Mouse (Mus musculus) hindbrain, postnatal 0 days (tissue): Measurements from ENCODE around the gene Apaf1. TPM values are rescaled to one million over a fixed set of nuclear protein-coding genes. Genes with fewer than 3 reads are reported as not detected.

ENCODE experiments used
- ATAC-seq: fragments of 200-750 bp; cut with Nextera tagmentation; 2 replicates; pipeline ENCODE4 v1.8.0; 2017; ENCODE audit warnings: mild to moderate bottlenecking, moderate TSS enrichment, moderate library complexity
- DNase-seq: peaks from one replicate; pipeline ENCODE4 v3.0.0-alpha.2; 2015; ENCODE audit warnings: low spot score
- H3K27ac ChIP-seq: fragments of 300-500 bp; sonication (generic); 2 replicates; pipeline ENCODE4 v1.5.1; 2014; ENCODE audit warnings: mild to moderate bottlenecking
- H3K27me3 ChIP-seq: fragments of 300-500 bp; sonication (generic); 2 replicates; pipeline ENCODE4 v1.6.1; 2014; ENCODE audit warnings: low read length, mixed read lengths; ENCODE audit not compliant: insufficient read depth
- H3K36me3 ChIP-seq: fragments of 300-500 bp; sonication (generic); 2 replicates; pipeline ENCODE4 v1.6.1; 2014; ENCODE audit warnings: low read length, mixed read lengths; ENCODE audit not compliant: insufficient read depth
- H3K4me1 ChIP-seq: fragments of 300-500 bp; sonication (generic); 2 replicates; pipeline ENCODE4 v1.6.1; 2014; ENCODE audit warnings: antibody characterized with exemption, low read length, mixed read lengths; ENCODE audit not compliant: insufficient read depth
- H3K4me2 ChIP-seq: fragments of 300-500 bp; sonication (generic); 2 replicates; pipeline ENCODE4 v1.6.1; 2014; ENCODE audit warnings: low read depth, mild to moderate bottlenecking, low read length, moderate library complexity, mixed read lengths
- H3K4me3 ChIP-seq: fragments of 300-500 bp; sonication (generic); 2 replicates; pipeline ENCODE4 v1.5.1; 2014; ENCODE audit warnings: low read length
- H3K9ac ChIP-seq: fragments of 300-500 bp; sonication (generic); replicated peaks from 2 replicates; pipeline ENCODE4 v1.6.1; 2014; ENCODE audit warnings: mild to moderate bottlenecking, low read length, moderate library complexity, mixed read lengths
- H3K9me3 ChIP-seq: fragments of 300-500 bp; sonication (generic); 2 replicates; pipeline ENCODE4 v1.6.1; 2016; ENCODE audit warnings: low read length, mixed read lengths
- CTCF ChIP-seq: IDR thresholded peaks from 2 replicates; pipeline ENCODE4 v1.5.1; 2016; ENCODE audit warnings: antibody characterized with exemption, control low read depth, low read depth
- WGBS: fragments of 180-500 bp; shearing (Covaris S2); extraction: QIAGEN DNeasy Blood & Tissue Kit; methylation state at CpG from one replicate; pipeline ENCODE4 v1.1.7; 2014; 5-methylcytosine and 5-hydroxymethylcytosine counted together
- polyA plus RNA-seq: library from polyadenylated mRNA; unstranded; fragments of >200 nt; fragmentation: Nextera tagmentation; extraction: Ambion mirVana; gene quantifications from 2 replicates; pipeline ENCODE4 v1.2.1, GENCODE M21; 2015
- total RNA-seq: library from RNA; depleted of rRNA; stranded (reverse); fragments of >200 nt; gene quantifications from 2 replicates; pipeline ENCODE4 v1.2.3, GENCODE M21; 2014

The Apaf1 gene
- total and polyA plus RNA-seq, 2 experiments from 2014 or later = 13.8 to 38.9 TPM

GRCm38 (mm10) chr10:91083393-91083927 lies 890 bp upstream of the Apaf1 start:
- ATAC-seq = no peak; the same call in 1 of the 2 replicates
- Histone ChIP-seq H3K27me3 (no peaks in the 10 kb centered on the region), H3K9ac (peak overlapping the region; percentile 85), H3K4me3 (peak overlapping the region; percentile 95), H3K9me3 (no peaks in the 10 kb centered on the region), H3K27ac (peak overlapping the region; percentile 85), H3K36me3 (no peaks in the 10 kb centered on the region), H3K4me2 (peak overlapping the region; percentile 80), H3K4me1 (no peaks in the 10 kb centered on the region)
- 41% methylated on average over 12 of the region's 12 CpGs for WGBS
- TF ChIP-seq CTCF = no peak
- DNase-seq = peak; percentile 12

GRCm38 (mm10) chr10:91081959-91082507 lies 537 bp downstream of the Apaf1 start:
- no peaks in the 10 kb centered on the region for H3K4me1 ChIP-seq
- no peak for DNase-seq
- 1% methylated on average over 24 of the region's 27 CpGs for WGBS

DNA sequence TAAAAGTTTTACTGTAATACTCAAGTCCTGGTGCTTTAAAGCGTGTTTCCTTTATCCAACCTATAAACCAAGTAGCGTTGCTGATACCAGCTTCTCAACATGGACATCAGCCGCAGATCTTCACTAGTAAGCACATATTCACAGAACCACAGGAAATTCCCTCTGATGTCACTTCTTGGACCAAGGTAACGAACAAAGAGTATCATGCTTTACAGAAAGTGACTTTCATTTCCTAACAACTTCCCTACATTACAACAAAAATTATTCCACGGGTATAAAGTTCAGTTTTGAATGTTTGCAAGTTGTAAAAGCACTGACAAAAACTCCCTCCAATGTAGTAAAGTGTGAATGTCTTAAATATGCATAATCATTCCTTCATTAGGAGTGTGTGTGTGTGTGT lies 2.0 kb downstream of the Apaf1 start:
- WGBS = 87% methylated on average over 5 of the region's 5 CpGs
- no peak overlapping the region for H3K9ac ChIP-seq
- H3K4me1 ChIP-seq = no peaks in the 10 kb centered on the region
- no peak for TF ChIP-seq CTCF
- H3K4me2 ChIP-seq = no peak overlapping the region
- H3K4me3 ChIP-seq = no peak overlapping the region
- DNase-seq (no peak), ATAC-seq (no peak)
- no peaks in the 10 kb centered on the region for H3K27me3 ChIP-seq
- peaks cover 17% of the 10 kb centered on the region; the same call in 1 of the 2 replicates for H3K36me3 ChIP-seq
- H3K27ac ChIP-seq = no peak overlapping the region
- H3K9me3 ChIP-seq = no peaks in the 10 kb centered on the region

More at GRCm38 (mm10) chr10:91081959-91082507, 537 bp downstream of the Apaf1 start:
- peak overlapping the region; percentile 85 for H3K27ac ChIP-seq
- peak overlapping the region; percentile 85 for H3K9ac ChIP-seq
- peaks cover 9% of the 10 kb centered on the region; the same call in 1 of the 2 replicates for H3K36me3 ChIP-seq
- no peaks in the 10 kb centered on the region for H3K27me3 ChIP-seq
- no peaks in the 10 kb centered on the region for H3K9me3 ChIP-seq
- H3K4me3 ChIP-seq = peak overlapping the region; percentile 95
- peak overlapping the region; percentile 85 for H3K4me2 ChIP-seq
- no peak for TF ChIP-seq CTCF
- ATAC-seq = peak; percentile 16; the same call in 1 of the 2 replicates

GRCm38 (mm10) chr10:91076667-91077066 lies 5.9 kb downstream of the Apaf1 start:
- H3K9ac ChIP-seq = no peak overlapping the region
- no peak for ATAC-seq
- no peak overlapping the region for H3K4me2 ChIP-seq
- peaks cover 21% of the 10 kb centered on the region; the same call in 1 of the 2 replicates for H3K36me3 ChIP-seq
- no peak overlapping the region for H3K4me3 ChIP-seq
- TF ChIP-seq CTCF = no peak
- no peaks in the 10 kb centered on the region for H3K4me1 ChIP-seq
- no peaks in the 10 kb centered on the region for H3K9me3 ChIP-seq
- 92% methylated on average over 2 of the region's 2 CpGs for WGBS
- DNase-seq = no peak
- no peak overlapping the region for H3K27ac ChIP-seq
- no peaks in the 10 kb centered on the region for H3K27me3 ChIP-seq

GRCm38 (mm10) chr10:91073345-91073744 lies 9.2 kb downstream of the Apaf1 start:
- H3K4me3 ChIP-seq = no peak overlapping the region
- TF ChIP-seq CTCF = no peak
- no peak overlapping the region for H3K27ac ChIP-seq
- peaks cover 21% of the 10 kb centered on the region; the same call in 1 of the 2 replicates for H3K36me3 ChIP-seq
- ATAC-seq (no peak), DNase-seq (no peak)
- H3K4me1 ChIP-seq = no peaks in the 10 kb centered on the region
- H3K27me3 ChIP-seq = no peaks in the 10 kb centered on the region
- H3K9me3 ChIP-seq = no peaks in the 10 kb centered on the region
- H3K4me2 ChIP-seq = no peak overlapping the region
- H3K9ac ChIP-seq = no peak overlapping the region
- WGBS = 83% methylated on average over 3 of the region's 3 CpGs

DNA sequence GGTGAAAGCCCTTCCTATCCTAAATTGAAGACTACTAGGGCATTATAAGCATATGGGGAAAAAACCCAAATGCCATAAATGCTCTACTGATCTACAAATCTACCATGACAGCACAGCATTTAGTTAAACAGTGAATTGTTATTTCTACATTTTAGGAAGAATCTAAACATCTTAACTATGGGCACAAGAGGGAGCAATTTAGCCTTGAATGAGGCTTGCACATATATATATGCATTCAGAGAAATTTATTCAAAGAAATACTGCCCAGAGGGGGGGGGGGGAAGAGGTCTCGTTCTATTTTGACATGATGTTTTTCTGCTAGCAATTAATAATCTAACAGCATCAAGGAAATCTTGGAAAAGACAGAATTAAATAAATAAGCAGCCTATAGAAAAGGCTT lies 10.8 kb downstream of the Apaf1 start:
- 39% methylated on average over 1 of the region's 1 CpGs for WGBS
- Histone ChIP-seq H3K36me3 (peaks cover 14% of the 10 kb centered on the region; the same call in 1 of the 2 replicates), H3K4me2 (no peak overlapping the region), H3K4me3 (no peak overlapping the region), H3K9me3 (no peaks in the 10 kb centered on the region), H3K27ac (no peak overlapping the region), H3K9ac (no peak overlapping the region), H3K27me3 (no peaks in the 10 kb centered on the region), H3K4me1 (no peaks in the 10 kb centered on the region)
- DNase-seq (peak; percentile 65), ATAC-seq (no peak)
- peak; percentile 47 for TF ChIP-seq CTCF

DNA sequence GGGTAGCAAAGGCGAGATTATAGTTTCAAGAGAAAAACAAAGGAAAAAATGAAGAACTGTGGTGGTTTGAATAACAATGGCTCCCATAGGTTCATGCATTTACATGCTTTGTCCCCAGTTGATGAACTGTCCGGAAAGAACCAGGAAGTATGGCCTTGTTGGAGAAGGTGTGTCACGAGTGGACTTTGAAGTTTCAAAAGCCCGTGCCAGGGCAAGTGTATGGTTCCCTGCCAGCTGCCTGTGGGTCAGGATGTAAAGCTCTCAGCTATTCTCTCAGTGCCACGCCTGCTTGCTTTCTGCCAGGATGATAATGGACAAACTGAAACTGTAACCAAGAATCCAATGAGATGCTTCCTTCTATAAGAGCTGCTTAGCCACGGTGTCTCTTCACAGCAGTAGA lies 20.2 kb downstream of the Apaf1 start:
- no peak for TF ChIP-seq CTCF
- no peak for ATAC-seq
- 88% methylated on average over 6 of the region's 6 CpGs for WGBS

More for the DNA sequence above, 20.2 kb downstream of the Apaf1 start:
- Histone ChIP-seq H3K4me3 (no peak overlapping the region), H3K9me3 (no peaks in the 10 kb centered on the region), H3K4me2 (no peak overlapping the region), H3K36me3 (peaks cover 23% of the 10 kb centered on the region; the same call in 1 of the 2 replicates), H3K9ac (no peak overlapping the region), H3K27ac (no peak overlapping the region), H3K27me3 (no peaks in the 10 kb centered on the region), H3K4me1 (no peaks in the 10 kb centered on the region)
- no peak for DNase-seq
